Mouse (Mus musculus) thymus, postnatal 36 days (tissue): ENCODE results near the gene Gm7978.
"Not testable (repeated sequence)": the region's sequence is repeated elsewhere in the genome, so short reads cannot be mapped to it uniquely, and the experiment has no call there.

Experiments used
- DNase-seq, 2 experiments: peaks; one replicate each; pipeline ENCODE4 v3.0.0; 2022; ENCODE audit warnings: mixed read lengths in 2 of 2

The Gm7978 gene

GRCm38 (mm10) chr5:95736073-95736472, at the start of gene Gm7978:
Gene Gm7978 (minus strand): TSS chr5:95736173.
- not testable (repeated sequence) for DNase-seq

- not testable (repeated sequence) for DNase-seq
Measured at GRCm38 (mm10) chr5:95775690-95776089, 39.7 kb upstream of the Gm7978 start, which contains the start of gene E330014E10Rik. Gene E330014E10Rik (plus strand): TSS chr5:95775990.

GRCm38 (mm10) chr5:95741714-95742113, 5.7 kb upstream of the Gm7978 start, which contains the start of gene Gm7982:
Gene Gm7982 (plus strand): TSS chr5:95742014.
- not testable (repeated sequence) for DNase-seq
